Mouse (Mus musculus): ENCODE results near the gene Ncr1. TPM values are rescaled to one million over a fixed set of nuclear protein-coding genes. Genes with fewer than 3 reads are reported as not detected.
"Not testable (repeated sequence)": the region's sequence is repeated elsewhere in the genome, so short reads cannot be mapped to it uniquely, and the experiment has no call there.

Gene Ncr1
- 398 to 1,289 TPM (median 424 TPM) in 3 replicates for total RNA-seq (2017)

GRCm38 (mm10) chr7:4337509-4337908, at the start of gene Ncr1:
Ncr1 (plus strand) TSS chr7:4337724.
- peak; percentile 82 for ATAC-seq (replicated peaks; ENCODE audit: insufficient number of reproducible peaks, low FRiP score, low TSS enrichment, poor library complexity, severe bottlenecking)

GRCm38 (mm10) chr7:4292638-4293037, 44.9 kb upstream of the Ncr1 start:
- ATAC-seq (replicated peaks; ENCODE audit: insufficient number of reproducible peaks, low FRiP score, low TSS enrichment, poor library complexity, severe bottlenecking), result 0 out of 2 replicates have a peak, but pooled peaks have one; percentile 53

GRCm38 (mm10) chr7:4297189-4297588, 40.3 kb upstream of the Ncr1 start:
- ATAC-seq (replicated peaks; ENCODE audit: insufficient number of reproducible peaks, low FRiP score, low TSS enrichment, poor library complexity, severe bottlenecking), result no peak; the same call in 1 of the 2 replicates

GRCm38 (mm10) chr7:4300166-4300565, 37.4 kb upstream of the Ncr1 start:
- peak; percentile 93 for ATAC-seq (replicated peaks; ENCODE audit: insufficient number of reproducible peaks, low FRiP score, low TSS enrichment, poor library complexity, severe bottlenecking)

GRCm38 (mm10) chr7:4303457-4303856, 34.1 kb upstream of the Ncr1 start:
- no peak for ATAC-seq (replicated peaks; ENCODE audit: insufficient number of reproducible peaks, low FRiP score, low TSS enrichment, poor library complexity, severe bottlenecking)

- not testable (repeated sequence) for ATAC-seq (replicated peaks; ENCODE audit: insufficient number of reproducible peaks, low FRiP score, low TSS enrichment, poor library complexity, severe bottlenecking)
Measured at GRCm38 (mm10) chr7:4313109-4313508, 24.4 kb upstream of the Ncr1 start.

- not testable (repeated sequence) for ATAC-seq (replicated peaks; ENCODE audit: insufficient number of reproducible peaks, low FRiP score, low TSS enrichment, poor library complexity, severe bottlenecking)
Measured at GRCm38 (mm10) chr7:4313531-4313930, 24.0 kb upstream of the Ncr1 start.

- ATAC-seq (replicated peaks; ENCODE audit: insufficient number of reproducible peaks, low FRiP score, low TSS enrichment, poor library complexity, severe bottlenecking), result peak; percentile 66; the same call in 1 of the 2 replicates
Measured at GRCm38 (mm10) chr7:4323301-4323700, 14.2 kb upstream of the Ncr1 start.

GRCm38 (mm10) chr7:4373521-4373920, 36.0 kb downstream of the Ncr1 start:
- no peak for ATAC-seq (replicated peaks; ENCODE audit: insufficient number of reproducible peaks, low FRiP score, low TSS enrichment, poor library complexity, severe bottlenecking)

Other genes with a start within 250 kb of the Ncr1 start
- not detected in 3 replicates for gene Ttyh1, start 218.3 kb upstream of the Ncr1 start, total RNA-seq (2017)
- gene Leng8, start 200.7 kb upstream of the Ncr1 start, total RNA-seq (2017), result 93.7 to 137 TPM (median 95.1 TPM) in 3 replicates
- 26.4 to 29.4 TPM (median 28.3 TPM) in 3 replicates for gene Leng9, start 187.3 kb upstream of the Ncr1 start, total RNA-seq (2017)
- 2.7 TPM in 1 of 3 replicates, not detected in the others for gene Cdc42ep5, start 172.9 kb upstream of the Ncr1 start, total RNA-seq (2017)
- 52.6 to 82.8 TPM (median 69.9 TPM) in 3 replicates for gene Lilra5, start 100.0 kb upstream of the Ncr1 start, total RNA-seq (2017)
- gene Gp6, start 60.0 kb downstream of the Ncr1 start, total RNA-seq (2017), result 0.32 to 14.1 TPM (median 1.8 TPM) in 3 replicates
- 2.8 to 5.5 TPM (median 5.2 TPM) in 3 replicates for gene Rdh13, start 107.9 kb downstream of the Ncr1 start, total RNA-seq (2017)
- gene Eps8l1, start 123.0 kb downstream of the Ncr1 start, total RNA-seq (2017), result 15.0 to 52.1 TPM (median 27.4 TPM) in 3 replicates
- 272 to 296 TPM (median 283 TPM) in 3 replicates for gene Ppp1r12c, start 164.0 kb downstream of the Ncr1 start, total RNA-seq (2017)
- gene Tnnt1, start 178.7 kb downstream of the Ncr1 start, total RNA-seq (2017), result not detected in 3 replicates
- gene Tnni3, start 186.5 kb downstream of the Ncr1 start, total RNA-seq (2017), result 6.1 to 6.3 TPM in 2 of 3 replicates, not detected in the other
- 0.85 to 2.0 TPM (median 1.8 TPM) in 3 replicates for gene Dnaaf3, start 194.7 kb downstream of the Ncr1 start, total RNA-seq (2017)
- gene Syt5, start 209.8 kb downstream of the Ncr1 start, total RNA-seq (2017), result not detected in 3 replicates

All from monocyte, adult 5-6 weeks (primary cell).